Mouse (Mus musculus) small intestine, adult 2 months (tissue): ENCODE results near the gene Adam15. TPM values are rescaled to one million over a fixed set of nuclear protein-coding genes. Genes with fewer than 3 reads are reported as not detected.
A peak's percentile ranks its signal among the peaks of the same experiment; 100 is the strongest.

Source experiments
- H3K27ac ChIP-seq: fragments of 200-500 bp; 2 replicates; pipeline ENCODE4 v1.5.1; 2012; ENCODE audit warnings: low read depth, low read length, control low read depth, inconsistent platforms; ENCODE audit not compliant: insufficient read depth
- H3K27me3 ChIP-seq: fragments of 200-500 bp; 2 replicates; pipeline ENCODE4 v1.6.1; 2012; ENCODE audit warnings: mild to moderate bottlenecking, moderate library complexity, low read length, inconsistent platforms; ENCODE audit not compliant: control insufficient read depth, insufficient read depth
- H3K36me3 ChIP-seq: fragments of 200-500 bp; 2 replicates; pipeline ENCODE4 v1.6.1; 2012; ENCODE audit warnings: mild to moderate bottlenecking, low read length, control low read depth, inconsistent platforms; ENCODE audit not compliant: control insufficient read depth, insufficient read depth
- H3K4me1 ChIP-seq: fragments of 200-500 bp; 2 replicates; pipeline ENCODE4 v1.6.1; 2012; ENCODE audit warnings: low read length, inconsistent platforms, mixed read lengths; ENCODE audit not compliant: control insufficient read depth, insufficient read depth, insufficient read length
- H3K4me3 ChIP-seq: fragments of 200-500 bp; 2 replicates; pipeline ENCODE4 v1.5.1; 2012; ENCODE audit warnings: low read depth, mild to moderate bottlenecking, control low read depth, inconsistent platforms, low read length, moderate library complexity
- CTCF ChIP-seq: fragments of 200-500 bp; IDR thresholded peaks from 2 replicates; pipeline ENCODE4 v1.5.1; 2012; ENCODE audit warnings: low read depth, mild to moderate bottlenecking, control low read depth, inconsistent platforms, low read length, moderate library complexity, mixed read lengths; ENCODE audit not compliant: insufficient replicate concordance, insufficient read length; ENCODE audit errors: extremely low read depth
- POLR2A ChIP-seq: fragments of 200-500 bp; IDR thresholded peaks from 2 replicates; pipeline ENCODE4 v1.6.1; 2012; ENCODE audit warnings: low read depth, mild to moderate bottlenecking, control low read depth, inconsistent platforms, low read length, moderate library complexity
- WGBS: fragments of 180-500 bp; shearing (Covaris S2); methylation state at CpG from one replicate; pipeline ENCODE4 v1.1.7; 2018; 5-methylcytosine and 5-hydroxymethylcytosine counted together
- polyA plus RNA-seq: library from polyadenylated mRNA; depleted of rRNA; stranded (reverse); fragments of >200 nt; gene quantifications from 2 replicates; pipeline ENCODE4 v1.2.3, GENCODE M21; 2012

The Adam15 gene
- polyA plus RNA-seq, 1 experiment: 70.7 TPM

GRCm38 (mm10) chr3:89382950-89383349, 33.2 kb upstream of the Adam15 start:
- TF ChIP-seq POLR2A: no peak
- Histone ChIP-seq H3K4me1 (peaks cover 60% of the 10 kb centered on the region), H3K27ac (no peak overlapping the region), H3K4me3 (no peak overlapping the region), H3K36me3 (peaks cover 76% of the 10 kb centered on the region), H3K27me3 (no peaks in the 10 kb centered on the region)
- 77% methylated on average over 5 of the region's 5 CpGs for WGBS

- Histone ChIP-seq H3K4me1 (peaks cover 57% of the 10 kb centered on the region), H3K4me3 (no peak overlapping the region), H3K36me3 (peaks cover 82% of the 10 kb centered on the region), H3K27me3 (no peaks in the 10 kb centered on the region), H3K27ac (no peak overlapping the region)
- no peak for TF ChIP-seq CTCF
- no peak for TF ChIP-seq POLR2A
- WGBS: 84% methylated on average over 9 of the region's 9 CpGs
Measured at GRCm38 (mm10) chr3:89382033-89382882, 32.5 kb upstream of the Adam15 start.

DNA sequence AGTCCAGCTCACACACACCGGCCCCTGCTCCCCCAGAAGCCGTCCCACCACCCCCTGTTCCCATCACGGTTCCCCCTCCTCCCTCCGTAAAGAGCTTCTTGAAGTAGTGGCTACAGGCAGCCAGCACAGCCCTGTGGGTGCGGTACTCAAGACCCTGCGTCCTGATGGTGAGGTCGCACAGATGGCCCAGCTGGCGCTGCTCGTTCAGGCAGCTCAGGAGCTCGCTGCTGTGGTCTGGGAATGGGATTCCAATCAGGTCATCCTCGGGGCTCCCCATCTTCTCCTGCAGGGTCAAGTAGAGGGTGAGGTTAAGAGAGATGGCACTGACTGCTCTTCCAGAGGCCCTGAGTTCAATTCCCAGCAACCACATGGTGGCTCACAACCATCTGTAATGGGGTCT, 31.4 kb upstream of the Adam15 start:
- 91% methylated on average over 11 of the region's 11 CpGs for WGBS
- H3K36me3 ChIP-seq: peaks cover 84% of the 10 kb centered on the region
- H3K27ac ChIP-seq: no peak overlapping the region
- no peak overlapping the region for H3K4me3 ChIP-seq
- no peaks in the 10 kb centered on the region for H3K27me3 ChIP-seq
- no peak for TF ChIP-seq CTCF
- TF ChIP-seq POLR2A: no peak
- peaks cover 51% of the 10 kb centered on the region for H3K4me1 ChIP-seq

DNA sequence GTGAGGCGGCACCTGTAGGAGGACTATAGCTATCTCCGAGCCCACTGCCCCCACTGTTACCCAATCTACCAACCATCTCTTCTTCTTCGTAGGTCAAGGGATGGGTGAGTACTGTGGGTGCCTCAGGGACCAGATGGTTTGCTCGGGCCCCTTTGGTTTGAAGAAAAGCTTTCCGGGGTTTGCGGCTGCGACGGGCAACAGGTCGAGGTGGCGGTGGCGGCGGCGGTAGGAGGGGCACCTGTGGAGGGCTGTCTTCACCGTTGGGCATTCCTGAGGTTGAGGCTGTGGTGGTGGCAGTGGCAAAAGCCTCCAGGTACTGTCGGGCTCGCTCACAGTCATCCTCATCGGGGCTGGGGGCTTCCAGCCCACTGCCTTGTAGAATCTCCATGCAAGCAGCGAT, 30.9 kb upstream of the Adam15 start:
- H3K4me3 ChIP-seq: no peak overlapping the region
- H3K36me3 ChIP-seq: peaks cover 80% of the 10 kb centered on the region
- H3K27ac ChIP-seq: no peak overlapping the region
- no peaks in the 10 kb centered on the region for H3K27me3 ChIP-seq
- WGBS: 92% methylated on average over 18 of the region's 18 CpGs
- peaks cover 45% of the 10 kb centered on the region for H3K4me1 ChIP-seq
- no peak for TF ChIP-seq CTCF
- TF ChIP-seq POLR2A: no peak

DNA sequence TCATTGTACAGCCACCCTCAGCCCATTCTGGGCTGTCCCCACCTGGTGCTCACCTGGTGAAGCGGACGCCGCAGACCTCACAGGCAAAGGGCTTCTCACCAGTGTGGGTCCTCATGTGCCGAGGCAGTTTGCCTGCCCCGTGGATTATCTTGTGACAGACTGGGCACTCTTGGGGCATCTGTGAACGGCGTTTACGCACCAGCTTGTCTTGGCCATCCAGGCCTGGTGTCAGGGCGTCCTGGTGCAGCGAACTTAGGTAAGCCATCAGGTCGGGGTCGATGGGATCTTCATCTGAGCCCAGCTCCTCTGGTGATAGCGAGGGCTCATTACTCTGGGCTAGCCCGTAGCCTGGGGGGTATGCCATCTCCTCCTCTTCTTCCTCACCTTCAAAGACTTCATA, 30.5 kb upstream of the Adam15 start:
- Histone ChIP-seq H3K27ac (no peak overlapping the region), H3K27me3 (no peaks in the 10 kb centered on the region), H3K36me3 (peaks cover 77% of the 10 kb centered on the region), H3K4me1 (peaks cover 42% of the 10 kb centered on the region), H3K4me3 (no peak overlapping the region)
- WGBS: 90% methylated on average over 14 of the region's 14 CpGs
- TF ChIP-seq CTCF (no peak), POLR2A (no peak)

DNA sequence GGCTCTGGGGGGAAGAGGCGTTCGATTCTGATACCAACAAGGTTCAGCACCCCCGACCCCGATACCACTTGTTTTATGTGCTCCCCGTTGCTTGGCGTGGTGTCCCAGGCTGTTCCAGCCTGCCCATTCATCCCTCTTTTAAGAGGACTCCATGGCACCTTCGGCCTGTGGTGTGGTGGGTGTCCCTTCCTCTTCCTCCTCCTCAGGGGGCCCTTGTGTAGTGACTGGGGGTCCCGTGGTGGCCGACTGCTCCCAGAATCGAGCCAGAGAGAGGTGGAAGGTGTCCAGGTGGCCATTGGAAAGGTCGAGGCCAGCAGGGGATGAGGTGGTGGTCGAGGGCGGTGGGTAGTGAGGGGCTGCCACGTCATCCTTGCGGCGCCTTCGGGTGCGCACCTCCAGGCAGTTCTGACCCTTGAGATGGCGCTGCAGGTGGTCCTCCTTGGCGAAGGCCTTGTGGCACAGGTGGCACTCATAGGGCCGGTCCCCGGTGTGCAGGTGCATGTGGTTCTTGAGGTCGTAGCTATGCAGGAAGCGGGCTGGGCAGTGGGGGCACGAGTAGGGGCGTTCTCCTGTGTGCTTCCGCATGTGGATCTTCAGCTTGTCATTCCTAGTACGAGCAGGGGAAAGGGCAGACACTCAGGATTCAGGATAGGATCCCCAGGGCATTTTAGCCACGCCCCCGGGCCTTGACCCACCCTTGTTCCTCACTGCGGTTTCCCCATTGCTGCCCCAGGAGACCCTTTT, 29.8 kb upstream of the Adam15 start:
- WGBS: 79% methylated on average over 31 of the region's 31 CpGs
- TF ChIP-seq POLR2A (no peak), CTCF (no peak)
- H3K4me1 ChIP-seq: peaks cover 36% of the 10 kb centered on the region
- H3K27ac ChIP-seq: no peak overlapping the region
- no peaks in the 10 kb centered on the region for H3K27me3 ChIP-seq
- no peak overlapping the region for H3K4me3 ChIP-seq
- H3K36me3 ChIP-seq: peaks cover 71% of the 10 kb centered on the region

DNA sequence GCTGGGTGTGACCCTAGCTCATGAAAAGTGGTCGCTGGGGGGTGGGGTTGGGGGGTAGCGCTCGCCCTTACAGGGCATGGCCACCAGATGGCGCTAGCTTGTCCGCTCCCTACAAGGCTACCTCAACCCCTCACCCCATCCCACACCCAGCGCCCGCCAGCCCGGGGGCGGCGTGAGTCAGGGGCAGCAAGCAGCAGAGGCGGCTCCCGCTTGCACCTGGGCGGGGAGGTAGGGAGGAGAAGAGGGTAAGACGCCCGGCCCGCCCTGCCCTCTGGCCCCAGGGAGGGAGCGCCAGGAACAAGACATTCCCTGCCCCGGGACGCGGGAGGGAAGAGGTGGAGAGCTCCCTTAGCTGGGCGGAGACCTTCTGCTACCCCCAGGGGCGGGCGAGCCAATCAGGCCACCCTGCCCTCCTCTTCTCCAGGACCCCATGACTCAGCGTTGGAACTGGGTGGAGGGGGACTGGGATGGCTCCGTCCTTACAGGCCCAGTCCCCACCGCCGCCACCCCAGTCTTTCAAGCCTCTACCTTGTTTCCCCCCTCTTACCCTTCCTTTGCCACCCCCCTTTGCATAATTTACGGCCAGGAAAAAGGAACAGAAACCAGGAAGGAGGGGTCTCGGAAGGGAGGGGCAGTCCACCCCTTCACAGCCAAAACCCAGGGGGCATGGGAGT, 28.7 kb upstream of the Adam15 start:
- H3K27ac ChIP-seq: peak overlapping the region; percentile 67
- peaks cover 25% of the 10 kb centered on the region for H3K4me1 ChIP-seq
- peaks cover 65% of the 10 kb centered on the region for H3K36me3 ChIP-seq
- H3K27me3 ChIP-seq: no peaks in the 10 kb centered on the region
- TF ChIP-seq CTCF (peak; percentile 90), POLR2A (no peak)
- WGBS: 7% methylated on average over 28 of the region's 29 CpGs
- peak overlapping the region; percentile 57 for H3K4me3 ChIP-seq
